10 mouse cellular contexts compared by ENCODE assay signal in genomic region chr4:130101183-130101582, GRCm38 (mm10). TPM values are rescaled to one million over a fixed set of nuclear protein-coding genes. Genes with fewer than 3 reads are reported as not detected.
DNase-seq lines count a peak whose midpoint lies in the region; ATAC-seq lines count a peak whose summit lies in the region.
"Had no signal": no experiment of that assay in that cellular context is flagged by ENCODE, and none has a peak within 500 bp of the region (broad histone marks: within the 10 kb centered on the region; RNA-seq: fewer than 3 reads in every experiment).

No protein-coding gene starts in this region.

- 45% methylated on average over 8 of the region's 8 CpGs for whole genome bisulfite sequencing in kidney, embryonic 15.5 days
- 24% methylated on average over 8 of the region's 8 CpGs for WGBS in hindbrain, embryonic 12.5 days

- H3K4me3 ChIP-seq in kidney, embryonic 15.5 days (replicated peaks), result no peak overlapping the region
- H3K4me3 ChIP-seq in hindbrain, embryonic 12.5 days, result no peak overlapping the region

- H3K27ac ChIP-seq in kidney, embryonic 15.5 days, result no peak overlapping the region
- H3K27ac ChIP-seq in hindbrain, embryonic 12.5 days, result no peak overlapping the region

- H3K4me2 ChIP-seq in kidney, embryonic 15.5 days, result 0 out of 2 replicates have a peak overlapping the region, but pooled peaks have one; percentile 5
- H3K4me2 ChIP-seq in hindbrain, embryonic 12.5 days (replicated peaks), result peak overlapping the region; percentile 15; the same call in 1 of the 2 replicates

- H3K36me3 ChIP-seq in kidney, embryonic 15.5 days, result no peaks in the 10 kb centered on the region
- no peaks in the 10 kb centered on the region for H3K36me3 ChIP-seq in hindbrain, embryonic 12.5 days

- no peak for DNase-seq in kidney, postnatal 36 days
- DNase-seq in 3T3-L1 (ENCODE audit: low read depth, low spot score) (peak; percentile 36), R1 (ENCODE audit: low read depth, low spot score) (peak; percentile 42)
- no peak for DNase-seq in thymus, postnatal 10 days (ENCODE audit: low spot score in 2 of 2)
- no peak for DNase-seq in gastrocnemius, postnatal 14 days
- DNase-seq in urinary bladder, postnatal 25 days (ENCODE audit: low spot score), result no peak
- DNase-seq: gastrocnemius, postnatal 36 days had no signal

- no peak overlapping the region for H3K9ac ChIP-seq in kidney, embryonic 15.5 days
- H3K9ac ChIP-seq in hindbrain, embryonic 12.5 days, result no peak overlapping the region

- ATAC-seq in kidney, embryonic 15.5 days (replicated peaks; ENCODE audit: low FRiP score), result no peak
- ATAC-seq in hindbrain, embryonic 12.5 days (ENCODE audit: low FRiP score), result no peak

- no peaks in the 10 kb centered on the region for H3K27me3 ChIP-seq in kidney, embryonic 15.5 days
- peaks cover 19% of the 10 kb centered on the region; the same call in 1 of the 2 replicates for H3K27me3 ChIP-seq in hindbrain, embryonic 12.5 days

- H3K9me3 ChIP-seq in kidney, embryonic 15.5 days (replicated peaks), result no peaks in the 10 kb centered on the region
- H3K9me3 ChIP-seq in hindbrain, embryonic 12.5 days (replicated peaks), result peaks cover 7% of the 10 kb centered on the region

- peaks cover 22% of the 10 kb centered on the region for H3K4me1 ChIP-seq in kidney, embryonic 15.5 days
- peaks cover 15% of the 10 kb centered on the region for H3K4me1 ChIP-seq in hindbrain, embryonic 12.5 days

- intact Hi-C loops in gastrocnemius, postnatal 14 days (cut with DNase I; ENCODE audit: low total_unique reads), result no loop called here

RNA-seq across cellular contexts. Expression of gene Pef1, which starts 1.2 kb away (rescaled TPM):
- polyA plus RNA-seq in kidney, embryonic 15.5 days (2015; fragmentation: Nextera tagmentation; extraction: Ambion mirVana), result 68.9 and 75.1 TPM in 2 replicates
- 59.7 and 61.0 TPM in 2 replicates for polyA plus RNA-seq in hindbrain, embryonic 12.5 days (2016; fragmentation: Nextera tagmentation; extraction: Ambion mirVana)
- total RNA-seq in gastrocnemius, postnatal 14 days (2021), result 10 to 100 TPM; 27.6 to 30.8 TPM

RNA-seq across cellular contexts. Expression of gene Hcrtr1, which starts 38.0 kb away (rescaled TPM):
- 0.17 and 0.62 TPM in 2 replicates for polyA plus RNA-seq in kidney, embryonic 15.5 days (2015; fragmentation: Nextera tagmentation; extraction: Ambion mirVana)
- polyA plus RNA-seq in hindbrain, embryonic 12.5 days (2016; fragmentation: Nextera tagmentation; extraction: Ambion mirVana), result 1.0 and 1.3 TPM in 2 replicates
- not detected for total RNA-seq in gastrocnemius, postnatal 14 days (2021)
- total RNA-seq: gastrocnemius, postnatal 36 days had no signal
- polyA plus RNA-seq: heart, embryonic 16.5 days had no signal

RNA-seq across cellular contexts. Expression of gene Col16a1, which starts 53.5 kb away (rescaled TPM):
- polyA plus RNA-seq in kidney, embryonic 15.5 days (2015; fragmentation: Nextera tagmentation; extraction: Ambion mirVana), result 42.7 and 57.4 TPM in 2 replicates
- polyA plus RNA-seq in hindbrain, embryonic 12.5 days (2016; fragmentation: Nextera tagmentation; extraction: Ambion mirVana), result 29.8 and 32.5 TPM in 2 replicates
- total RNA-seq in gastrocnemius, postnatal 14 days (2021), result 10 to 100 TPM; 37.9 to 46.5 TPM

Comparison
In these comparisons a context has a peak if more than half of its experiments do, and no peak if none do; other contexts are left out.
1. DNase-seq: peak in 3T3-L1 (single experiment) and R1 (single experiment); none in kidney, postnatal 36 days (0 of 2), thymus, postnatal 10 days (0 of 2), gastrocnemius, postnatal 14 days (single experiment) and urinary bladder, postnatal 25 days (single experiment).